Comparison of ENCODE assay signal across 27 mouse cellular contexts in genomic region chr5:145571922-145572321, GRCm38 (mm10). TPM values are rescaled to one million over a fixed set of nuclear protein-coding genes. Genes with fewer than 3 reads are reported as not detected.
"Had no signal": no experiment of that assay in that cellular context is flagged by ENCODE, and none has a peak within 500 bp of the region (broad histone marks: within the 10 kb centered on the region; RNA-seq: fewer than 3 reads in every experiment).

No protein-coding gene starts in this region.

RNA-seq across cellular contexts. Expression of gene Cyp3a41b, which starts 12.6 kb away (rescaled TPM):
- polyA plus RNA-seq: limb, embryonic 10.5 days; limb, embryonic 11.5 days; limb, embryonic 12.5 days; limb, embryonic 13.5 days; limb, embryonic 14.5 days; limb, embryonic 15.5 days; liver, embryonic 11.5 days; liver, embryonic 12.5 days; liver, embryonic 13.5 days; liver, embryonic 14.5 days; lung, adult 2 months; lung, embryonic 14.5 days; lung, embryonic 15.5 days; lung, embryonic 16.5 days; lung, postnatal 0 days; macrophage; midbrain, embryonic 10.5 days; midbrain, embryonic 11.5 days; midbrain, embryonic 12.5 days; midbrain, embryonic 13.5 days; midbrain, embryonic 14.5 days; midbrain, embryonic 15.5 days; midbrain, embryonic 16.5 days; midbrain, postnatal 0 days; myocyte; neural tube, embryonic 11.5 days; neural tube, embryonic 12.5 days had no signal
